Mouse (Mus musculus) gastrocnemius, postnatal 4 days (tissue): ENCODE results near the gene Svopl. TPM values are rescaled to one million over a fixed set of nuclear protein-coding genes. Genes with fewer than 3 reads are reported as not detected.

ENCODE experiments used
- DNase-seq, 2 experiments: peaks; one replicate each; pipeline ENCODE4 v3.0.0; 2021 to 2022; ENCODE audit warnings: low spot score in 2 of 2, mixed read lengths in 2 of 2
- total RNA-seq, 2 experiments: library from RNA; stranded (reverse); gene quantifications; 2 replicates each; pipeline ENCODE4 v1.2.3; 2021

Svopl gene
- total RNA-seq, 2 experiments from 2014 or later = 1.5 to 1.6 TPM

DNA sequence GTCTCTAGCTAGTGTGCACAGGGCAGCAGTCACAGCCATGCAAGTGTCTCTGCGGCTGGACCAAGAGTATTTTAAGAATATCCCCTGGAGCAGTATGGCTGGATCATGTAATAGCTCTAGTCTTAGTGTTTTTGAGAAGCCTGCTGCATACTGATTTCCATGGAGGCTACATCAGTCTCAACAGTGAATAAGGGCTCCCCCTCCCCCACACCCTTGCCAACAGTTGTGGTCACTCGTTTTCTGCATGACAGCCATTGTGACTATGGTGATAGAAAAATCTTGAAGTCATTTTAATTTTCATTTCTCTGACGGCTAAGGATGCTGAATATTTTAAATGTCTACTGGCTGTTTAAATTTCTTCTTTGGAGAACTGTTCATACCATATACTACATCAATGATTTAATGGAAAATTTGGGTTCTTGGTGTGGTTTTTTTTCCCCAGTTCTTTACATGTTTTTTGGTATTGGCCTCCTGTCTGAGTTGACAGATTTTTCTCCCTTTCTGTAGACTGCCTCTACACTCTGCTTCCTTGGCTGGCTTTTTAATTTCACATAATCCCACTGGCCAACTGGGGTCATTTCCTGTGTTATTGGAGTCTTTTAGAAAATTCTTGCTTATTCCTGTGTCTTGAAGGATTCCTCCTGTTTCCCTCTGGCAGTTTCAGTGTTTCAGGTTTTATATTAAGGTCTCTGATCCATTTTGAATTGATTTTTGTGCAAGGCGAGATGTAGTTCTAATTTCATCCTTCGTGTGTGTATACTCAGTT lies 13.8 kb downstream of the Svopl start:
- DNase-seq = no peak

DNA sequence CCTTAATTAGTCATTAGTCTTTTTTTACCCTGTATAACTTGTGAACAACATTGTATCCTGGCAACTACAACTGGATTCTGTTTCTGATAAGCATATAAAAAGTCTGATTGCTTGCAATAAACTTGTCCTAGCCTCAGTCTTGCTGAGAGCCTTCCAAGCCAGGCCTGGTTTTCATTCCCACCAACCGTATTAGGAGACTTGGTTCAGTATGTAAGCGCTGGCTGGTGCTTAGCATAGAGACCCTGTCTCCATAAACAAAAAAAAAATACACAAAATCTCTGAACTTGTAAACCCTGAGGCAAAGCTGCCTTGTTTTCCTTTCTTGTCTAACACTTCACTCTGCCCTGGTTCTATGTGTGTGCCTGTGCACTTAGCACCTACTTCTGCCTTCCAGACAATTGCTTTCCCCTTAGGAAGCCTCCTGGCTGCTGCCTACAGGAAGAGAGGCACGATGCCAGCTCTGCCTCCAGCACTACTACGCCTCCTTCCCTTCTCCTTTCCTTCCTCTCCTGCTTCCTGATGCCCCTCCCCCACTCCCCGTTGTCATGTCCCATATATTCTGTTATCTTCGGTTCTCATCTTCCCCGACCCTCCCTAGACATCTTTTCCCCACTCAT lies 14.8 kb downstream of the Svopl start:
- no peak for DNase-seq

DNA sequence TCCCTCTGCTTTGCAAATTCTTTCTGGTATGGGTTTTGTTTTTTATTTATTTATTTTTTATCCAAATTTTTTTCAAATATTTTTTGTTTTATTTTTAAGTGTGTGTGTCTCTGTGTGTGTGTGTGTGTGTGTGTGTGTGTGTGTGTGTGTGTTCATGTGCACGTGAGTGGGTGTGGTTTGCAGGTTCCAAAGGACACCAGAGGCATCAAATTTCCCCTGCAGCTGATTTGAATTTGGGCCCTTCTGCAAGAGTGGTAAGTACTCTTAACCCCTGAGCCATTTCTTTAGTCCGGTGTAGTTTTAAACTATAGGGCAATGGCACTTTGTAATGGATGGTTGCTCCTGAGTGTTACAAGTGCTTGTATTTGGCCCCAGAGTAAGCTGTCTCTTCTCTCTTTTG lies 18.6 kb downstream of the Svopl start:
- DNase-seq = no peak

DNA sequence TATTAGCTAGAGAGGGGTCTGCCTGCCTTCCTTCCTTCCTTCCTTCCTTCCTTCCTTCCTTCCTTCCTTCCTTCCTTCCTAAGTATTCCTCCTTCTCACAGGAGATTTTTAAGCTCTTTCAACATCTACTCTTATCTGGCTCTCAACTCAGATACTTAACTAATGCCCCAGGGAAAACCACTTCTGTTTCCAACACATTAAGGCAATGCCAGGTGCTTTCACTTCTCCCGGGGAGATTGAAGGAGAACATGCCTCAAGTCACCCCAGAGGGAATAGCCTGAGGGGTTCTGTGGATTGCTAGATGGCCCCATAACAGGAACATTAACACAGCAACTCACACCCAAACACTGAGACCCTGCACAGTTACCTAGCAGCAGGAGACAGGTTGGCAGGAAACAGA lies 19.0 kb downstream of the Svopl start:
- DNase-seq = no peak

GRCm38 (mm10) chr6:38023284-38023683 lies 23.5 kb downstream of the Svopl start:
- DNase-seq = no peak

DNA sequence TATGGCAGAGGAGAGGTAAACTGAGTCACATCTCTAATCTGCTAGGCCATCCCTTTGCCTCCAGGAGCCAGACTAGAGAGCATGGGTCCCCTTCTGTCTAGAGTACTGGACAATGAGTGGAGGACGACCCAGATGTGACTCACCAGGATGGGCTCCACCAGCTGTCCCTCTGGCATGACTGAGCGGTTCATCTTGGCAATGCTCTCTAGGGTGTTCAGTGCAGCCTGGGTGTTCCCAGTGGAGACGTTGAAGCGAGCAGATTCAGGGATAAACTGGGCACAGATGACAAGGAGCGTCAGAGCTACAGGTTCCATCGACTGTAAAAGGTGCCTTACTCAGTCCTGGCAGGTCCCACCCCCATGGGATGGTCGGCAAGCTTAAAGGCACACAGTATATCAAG lies 25.4 kb downstream of the Svopl start:
- DNase-seq = no peak

- no peak for DNase-seq
These were observed 34.0 kb downstream of the Svopl start for GRCm38 (mm10) chr6:38012829-38013228.

DNA sequence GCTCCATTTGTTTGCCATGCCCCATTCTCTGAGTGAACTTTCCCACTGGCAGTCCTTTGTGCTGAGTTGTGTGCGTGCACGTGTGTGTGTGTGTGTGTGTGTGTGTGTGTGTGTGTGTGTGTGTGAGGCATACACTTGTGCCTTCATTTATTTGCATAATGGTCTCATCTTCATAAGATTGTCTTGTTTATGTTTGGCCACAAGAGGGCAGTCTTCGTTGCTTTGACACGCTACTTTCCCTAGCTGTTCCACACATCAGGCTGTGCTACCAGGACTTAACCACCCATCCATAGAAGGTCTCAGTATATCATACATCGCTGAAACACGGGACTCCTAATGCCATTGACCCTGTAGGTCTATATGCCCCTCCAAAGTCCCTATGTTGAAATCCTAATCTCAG lies 39.3 kb downstream of the Svopl start:
- peak in 1 of 2 experiments; percentile 49 for DNase-seq

DNA sequence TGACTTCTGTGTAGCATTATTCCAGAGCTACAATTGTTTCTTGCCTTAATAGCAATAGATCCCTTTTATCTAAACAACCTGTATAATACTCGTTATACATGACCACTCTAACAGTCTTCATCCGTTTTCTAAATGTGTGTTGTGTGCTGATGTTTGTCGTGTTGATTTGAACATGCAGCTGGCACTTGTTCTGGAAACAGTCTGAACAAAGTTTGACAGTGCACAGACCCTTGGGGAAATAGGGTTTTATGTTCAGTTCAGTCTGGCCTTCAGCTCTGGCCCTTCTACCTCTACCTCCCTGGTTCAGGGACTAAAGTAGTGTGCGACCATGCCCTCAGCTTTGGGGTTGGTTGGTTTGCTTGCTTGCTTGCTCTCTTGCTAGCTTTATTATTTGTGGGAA lies 79.4 kb downstream of the Svopl start:
- no peak for DNase-seq

DNA sequence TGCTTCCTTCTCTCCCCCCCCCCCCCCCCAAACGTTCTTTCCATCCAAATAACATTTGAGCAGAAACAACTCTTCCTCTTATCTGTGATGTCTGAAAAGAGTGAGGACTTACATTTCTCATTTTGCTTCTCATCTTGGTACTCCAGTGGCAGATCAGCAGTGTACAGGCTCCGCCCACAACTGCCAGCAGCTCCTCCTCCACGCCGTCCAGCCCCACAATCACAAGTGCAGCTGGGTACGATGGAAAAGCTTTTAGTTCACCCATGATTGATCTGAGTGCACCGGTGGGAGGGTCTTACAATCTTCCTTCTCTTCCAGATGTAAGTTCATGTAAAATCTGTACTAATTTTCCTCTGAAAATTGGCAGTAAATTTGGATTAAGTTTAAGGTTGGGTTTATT lies 95.5 kb downstream of the Svopl start:
- DNase-seq = no peak

GRCm38 (mm10) chr6:37936498-37936897 lies 110.3 kb downstream of the Svopl start:
- no peak for DNase-seq

Other genes starting within 250 kb of the Svopl start
- 10 to 100 TPM; 29.0 to 34.9 TPM for gene Trim24, start 176.2 kb downstream of the Svopl start, total RNA-seq
- not detected for gene Tmem213, start 62.3 kb upstream of the Svopl start, total RNA-seq
- 1 to 10 TPM; 1.7 to 2.0 TPM for gene Atp6v0a4, start 77.6 kb upstream of the Svopl start, total RNA-seq
- gene D630045J12Rik, start 207.0 kb upstream of the Svopl start, total RNA-seq = 1 to 10 TPM; 4.0 to 4.6 TPM